17 mouse cellular contexts compared by ENCODE assay signal in the genomic region with DNA sequence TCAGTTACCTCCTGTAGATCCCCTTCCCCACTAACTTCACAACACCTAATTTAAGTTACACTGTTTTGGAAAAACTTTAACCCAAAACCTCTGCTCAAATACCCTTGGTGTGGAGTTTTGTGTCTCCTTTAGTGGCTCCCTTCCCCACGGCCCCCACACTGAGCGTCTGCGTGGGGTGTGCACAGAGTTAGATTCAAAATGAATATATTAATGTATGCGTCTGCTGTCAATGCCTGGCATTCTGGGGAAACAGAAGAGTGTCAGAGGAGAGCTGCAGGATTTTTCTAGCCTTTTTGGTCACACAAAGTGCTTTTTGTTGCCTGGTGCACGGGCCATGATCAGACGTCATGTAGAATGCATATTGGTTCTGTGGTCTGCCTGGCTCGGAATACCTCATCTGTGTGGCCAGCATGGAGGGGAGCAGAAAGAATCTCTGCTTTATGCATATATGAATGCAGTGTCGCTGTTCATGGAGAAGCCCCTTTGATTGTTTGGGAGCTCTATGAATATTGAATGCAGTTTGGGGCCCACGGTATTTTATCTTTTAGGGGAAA. TPM values are rescaled to one million over a fixed set of nuclear protein-coding genes. Genes with fewer than 3 reads are reported as not detected.
DNase-seq lines count a peak whose midpoint lies in the region; ATAC-seq and TF ChIP-seq lines count a peak whose summit lies in the region.
"Had no signal": no experiment of that assay in that cellular context is flagged by ENCODE, and none has a peak within 500 bp of the region (broad histone marks: within the 10 kb centered on the region; RNA-seq: fewer than 3 reads in every experiment).

No protein-coding gene starts in this region.

- no peaks in the 10 kb centered on the region for H3K4me1 ChIP-seq in hindbrain, postnatal 0 days (ENCODE audit: insufficient read depth, low read length)
- no peaks in the 10 kb centered on the region for H3K4me1 ChIP-seq in hindbrain, embryonic 11.5 days (replicated peaks; ENCODE audit: control insufficient read depth, insufficient read depth, low read length)
- no peaks in the 10 kb centered on the region for H3K4me1 ChIP-seq in midbrain, embryonic 11.5 days (ENCODE audit: control insufficient read depth, insufficient read depth, low read length)
- H3K4me1 ChIP-seq in midbrain, embryonic 10.5 days, result peaks cover 15% of the 10 kb centered on the region; the same call in 1 of the 2 replicates
- peaks cover 2% of the 10 kb centered on the region; the same call in 1 of the 2 replicates for H3K4me1 ChIP-seq in cortical plate, adult 2 months (ENCODE audit: control insufficient read depth, insufficient read depth, low read length)
- H3K4me1 ChIP-seq in midbrain, embryonic 16.5 days (ENCODE audit: control insufficient read depth, insufficient read depth, low read length), result peaks cover 10% of the 10 kb centered on the region
- H3K4me1 ChIP-seq in lung, postnatal 0 days (ENCODE audit: insufficient read depth, low read depth, low read length), result no peaks in the 10 kb centered on the region
- H3K4me1 ChIP-seq: limb, embryonic 15.5 days; liver, embryonic 15.5 days had no signal

- TF ChIP-seq CTCF in hindbrain, postnatal 0 days (IDR thresholded peaks at IDR 0.05; ENCODE audit: low read depth), result no peak
- TF ChIP-seq CTCF in cortical plate, adult 2 months (IDR thresholded peaks at IDR 0.05; ENCODE audit: extremely low read depth, insufficient read depth, low read length), result no peak
- TF ChIP-seq CTCF in lung, postnatal 0 days (IDR thresholded peaks at IDR 0.05), result no peak

- no peaks in the 10 kb centered on the region for H3K9me3 ChIP-seq in hindbrain, postnatal 0 days (ENCODE audit: low read length)
- H3K9me3 ChIP-seq in hindbrain, embryonic 11.5 days (ENCODE audit: control insufficient read depth, low read length), result no peaks in the 10 kb centered on the region
- H3K9me3 ChIP-seq in midbrain, embryonic 11.5 days (ENCODE audit: control insufficient read depth, low read length), result no peaks in the 10 kb centered on the region
- H3K9me3 ChIP-seq in midbrain, embryonic 10.5 days (replicated peaks), result no peaks in the 10 kb centered on the region
- H3K9me3 ChIP-seq in midbrain, embryonic 16.5 days (replicated peaks; ENCODE audit: control insufficient read depth, low read length, poor library complexity, severe bottlenecking), result no peaks in the 10 kb centered on the region
- H3K9me3 ChIP-seq in lung, postnatal 0 days (ENCODE audit: low read length), result no peaks in the 10 kb centered on the region
- H3K9me3 ChIP-seq: embryonic facial prominence, embryonic 12.5 days; kidney, embryonic 15.5 days; limb, embryonic 15.5 days; liver, embryonic 15.5 days had no signal

- H3K27me3 ChIP-seq in hindbrain, postnatal 0 days (ENCODE audit: insufficient read depth, low read length), result no peaks in the 10 kb centered on the region
- H3K27me3 ChIP-seq in hindbrain, embryonic 11.5 days (ENCODE audit: control insufficient read depth, insufficient read depth, low read length), result no peaks in the 10 kb centered on the region
- H3K27me3 ChIP-seq in midbrain, embryonic 11.5 days (ENCODE audit: control insufficient read depth, insufficient read depth, low read length), result no peaks in the 10 kb centered on the region
- H3K27me3 ChIP-seq in midbrain, embryonic 10.5 days (ENCODE audit: low read depth, poor library complexity, severe bottlenecking), result no peaks in the 10 kb centered on the region
- H3K27me3 ChIP-seq in midbrain, embryonic 16.5 days (ENCODE audit: control insufficient read depth, insufficient read depth, low read depth, low read length), result no peaks in the 10 kb centered on the region
- no peaks in the 10 kb centered on the region for H3K27me3 ChIP-seq in lung, postnatal 0 days (replicated peaks; ENCODE audit: insufficient read depth, low read length)
- H3K27me3 ChIP-seq: embryonic facial prominence, embryonic 12.5 days; kidney, embryonic 15.5 days; limb, embryonic 15.5 days; liver, embryonic 15.5 days had no signal

- no peak overlapping the region for H3K4me3 ChIP-seq in hindbrain, postnatal 0 days (ENCODE audit: low read length)
- H3K4me3 ChIP-seq in hindbrain, embryonic 11.5 days (ENCODE audit: low read depth, low read length), result no peak overlapping the region
- no peak overlapping the region for H3K4me3 ChIP-seq in midbrain, embryonic 11.5 days (ENCODE audit: low read depth, low read length)
- no peak overlapping the region for H3K4me3 ChIP-seq in midbrain, embryonic 10.5 days
- no peak overlapping the region for H3K4me3 ChIP-seq in cortical plate, adult 2 months (ENCODE audit: insufficient read depth, low read length)
- H3K4me3 ChIP-seq in midbrain, embryonic 16.5 days (ENCODE audit: low read depth, low read length), result no peak overlapping the region
- H3K4me3 ChIP-seq in lung, postnatal 0 days (ENCODE audit: low read depth, low read length), result no peak overlapping the region
- H3K4me3 ChIP-seq: embryonic facial prominence, embryonic 12.5 days; kidney, embryonic 15.5 days; limb, embryonic 15.5 days; liver, embryonic 15.5 days had no signal

- no peak for TF ChIP-seq EP300 in lung, postnatal 0 days (IDR thresholded peaks at IDR 0.05)

- WGBS in hindbrain, postnatal 0 days, result 47% methylated on average over 9 of the region's 9 CpGs
- WGBS in hindbrain, embryonic 11.5 days, result 74% methylated on average over 9 of the region's 9 CpGs
- 72% methylated on average over 9 of the region's 9 CpGs for WGBS in midbrain, embryonic 11.5 days
- WGBS in midbrain, embryonic 10.5 days, result 91% methylated on average over 9 of the region's 9 CpGs
- WGBS in midbrain, embryonic 16.5 days, result 26% methylated on average over 9 of the region's 9 CpGs
- 78% methylated on average over 9 of the region's 9 CpGs for WGBS in lung, postnatal 0 days

- TF ChIP-seq POLR2A in cortical plate, adult 2 months (IDR thresholded peaks at IDR 0.05; ENCODE audit: extremely low read depth, insufficient read depth, low read length), result no peak

- no peak overlapping the region for H3K9ac ChIP-seq in hindbrain, postnatal 0 days (replicated peaks; ENCODE audit: low read length)
- no peak overlapping the region for H3K9ac ChIP-seq in hindbrain, embryonic 11.5 days (ENCODE audit: low read depth, low read length)
- H3K9ac ChIP-seq in midbrain, embryonic 11.5 days (ENCODE audit: low read length), result no peak overlapping the region
- H3K9ac ChIP-seq in midbrain, embryonic 16.5 days (ENCODE audit: low read depth, low read length), result no peak overlapping the region
- H3K9ac ChIP-seq in lung, postnatal 0 days (replicated peaks; ENCODE audit: low read depth), result no peak overlapping the region
- H3K9ac ChIP-seq: embryonic facial prominence, embryonic 12.5 days; kidney, embryonic 15.5 days; limb, embryonic 15.5 days; liver, embryonic 15.5 days had no signal

- no peak overlapping the region for H3K4me2 ChIP-seq in hindbrain, postnatal 0 days (ENCODE audit: low read depth, low read length)
- no peak overlapping the region for H3K4me2 ChIP-seq in hindbrain, embryonic 11.5 days (replicated peaks; ENCODE audit: low read depth, low read length)
- no peak overlapping the region for H3K4me2 ChIP-seq in midbrain, embryonic 11.5 days
- H3K4me2 ChIP-seq in midbrain, embryonic 16.5 days (ENCODE audit: low read length), result no peak overlapping the region
- H3K4me2 ChIP-seq in lung, postnatal 0 days (replicated peaks; ENCODE audit: low read depth, low read length), result no peak overlapping the region
- H3K4me2 ChIP-seq: embryonic facial prominence, embryonic 12.5 days; kidney, embryonic 15.5 days; limb, embryonic 15.5 days; liver, embryonic 15.5 days had no signal

- H3K27ac ChIP-seq in hindbrain, postnatal 0 days, result no peak overlapping the region; the same call in 1 of the 2 replicates
- no peak overlapping the region for H3K27ac ChIP-seq in hindbrain, embryonic 11.5 days (ENCODE audit: low read depth, low read length)
- H3K27ac ChIP-seq in midbrain, embryonic 11.5 days (ENCODE audit: low read depth, low read length), result no peak overlapping the region
- no peak overlapping the region for H3K27ac ChIP-seq in midbrain, embryonic 10.5 days (replicated peaks)
- H3K27ac ChIP-seq in cortical plate, adult 2 months (ENCODE audit: insufficient read depth, low read length), result peak overlapping the region; percentile 22; the same call in 1 of the 2 replicates
- peak overlapping the region; percentile 7; the same call in 1 of the 2 replicates for H3K27ac ChIP-seq in midbrain, embryonic 16.5 days (ENCODE audit: low read length)
- no peak overlapping the region for H3K27ac ChIP-seq in lung, postnatal 0 days (ENCODE audit: low read length)
- H3K27ac ChIP-seq: embryonic facial prominence, embryonic 12.5 days; kidney, embryonic 15.5 days; limb, embryonic 15.5 days; liver, embryonic 15.5 days had no signal

- no peak for DNase-seq in hindbrain, postnatal 0 days (ENCODE audit: low spot score)
- no peak for DNase-seq in hindbrain, embryonic 11.5 days (ENCODE audit: low spot score)
- DNase-seq in midbrain, embryonic 11.5 days (ENCODE audit: low spot score, missing footprints), result no peak
- DNase-seq in midbrain, embryonic 10.5 days (ENCODE audit: low spot score), result no peak
- no peak for DNase-seq in lung, postnatal 0 days (ENCODE audit: low spot score)
- DNase-seq: adrenal gland, postnatal 36 days; cerebellum, adult 8-10 months; gastrocnemius, postnatal 36 days; right cerebral cortex, postnatal 25 days had no signal

- ATAC-seq in hindbrain, postnatal 0 days, result 0 out of 2 replicates have a peak, but pooled peaks have one; percentile 55
- no peak for ATAC-seq in hindbrain, embryonic 11.5 days (ENCODE audit: low FRiP score)
- ATAC-seq in midbrain, embryonic 11.5 days (ENCODE audit: low FRiP score), result peak; percentile 14; the same call in 1 of the 2 replicates
- ATAC-seq in midbrain, embryonic 16.5 days, result peak; percentile 61; the same call in 1 of the 2 replicates
- no peak for ATAC-seq in lung, postnatal 0 days
- ATAC-seq: forebrain, embryonic 16.5 days; intestine, postnatal 0 days had no signal

- no peaks in the 10 kb centered on the region for H3K36me3 ChIP-seq in hindbrain, postnatal 0 days (ENCODE audit: insufficient read depth, low read length)
- no peaks in the 10 kb centered on the region for H3K36me3 ChIP-seq in hindbrain, embryonic 11.5 days (ENCODE audit: control insufficient read depth, insufficient read depth, low read length)
- H3K36me3 ChIP-seq in midbrain, embryonic 11.5 days (ENCODE audit: control insufficient read depth, insufficient read depth, low read length), result no peaks in the 10 kb centered on the region
- H3K36me3 ChIP-seq in midbrain, embryonic 10.5 days, result no peaks in the 10 kb centered on the region
- no peaks in the 10 kb centered on the region for H3K36me3 ChIP-seq in midbrain, embryonic 16.5 days (ENCODE audit: control insufficient read depth, insufficient read depth, low read length)
- no peaks in the 10 kb centered on the region for H3K36me3 ChIP-seq in lung, postnatal 0 days (ENCODE audit: insufficient read depth, low read length)
- H3K36me3 ChIP-seq: embryonic facial prominence, embryonic 12.5 days; kidney, embryonic 15.5 days; limb, embryonic 15.5 days; liver, embryonic 15.5 days had no signal

RNA-seq across cellular contexts. Expression of a gene that starts 47.8 kb away (rescaled TPM):
- 35.8 and 40.5 TPM in 2 replicates for total RNA-seq in hindbrain, postnatal 0 days (2014; rRNA removed)
- polyA plus RNA-seq in hindbrain, postnatal 0 days (2015; fragmentation: Nextera tagmentation; extraction: Ambion mirVana), result 77.5 and 79.0 TPM in 2 replicates
- 17.5 and 20.4 TPM in 2 replicates for polyA plus RNA-seq in hindbrain, embryonic 11.5 days (2014; fragmentation: Nextera tagmentation; extraction: Ambion mirVana)
- polyA plus RNA-seq in midbrain, embryonic 11.5 days (2014; fragmentation: Nextera tagmentation; extraction: Ambion mirVana), result 15.8 and 16.4 TPM in 2 replicates
- 5.0 and 7.0 TPM in 2 replicates for polyA plus RNA-seq in midbrain, embryonic 10.5 days (2016; fragmentation: Nextera tagmentation; extraction: Ambion mirVana)
- polyA plus RNA-seq in cortical plate, adult 2 months (2012; rRNA removed), result 55.8 and 62.6 TPM in 2 replicates
- 85.0 and 91.4 TPM in 2 replicates for polyA plus RNA-seq in midbrain, embryonic 16.5 days (2015; fragmentation: Nextera tagmentation; extraction: Ambion mirVana)
- polyA plus RNA-seq in lung, postnatal 0 days (2015; fragmentation: Nextera tagmentation; extraction: Ambion mirVana), result 2.5 and 2.6 TPM in 2 replicates

Comparison
In these comparisons a context has a peak if more than half of its experiments do, and no peak if none do; other contexts are left out.
1. ATAC-seq: peak in hindbrain, postnatal 0 days (single experiment), midbrain, embryonic 11.5 days (single experiment) and midbrain, embryonic 16.5 days (single experiment); none in hindbrain, embryonic 11.5 days (single experiment) and lung, postnatal 0 days (single experiment).
2. H3K27ac ChIP-seq: peak in cortical plate, adult 2 months (single experiment) and midbrain, embryonic 16.5 days (single experiment); none in hindbrain, postnatal 0 days (single experiment), hindbrain, embryonic 11.5 days (single experiment), midbrain, embryonic 11.5 days (single experiment), midbrain, embryonic 10.5 days (single experiment) and lung, postnatal 0 days (single experiment).